Mouse (Mus musculus) limb, embryonic 13.5 days (tissue): ENCODE measurements around the gene Stoml3. TPM values are rescaled to one million over a fixed set of nuclear protein-coding genes. Genes with fewer than 3 reads are reported as not detected.

Experiments used
- ATAC-seq: fragments of 200-750 bp; cut with Nextera tagmentation; 2 replicates; pipeline ENCODE4 v1.8.0; 2017; ENCODE audit warnings: low read depth, moderate number of reproducible peaks, moderate TSS enrichment; ENCODE audit not compliant: low FRiP score
- H3K27ac ChIP-seq: fragments of 300-500 bp; sonication (generic); 2 replicates; pipeline ENCODE4 v1.5.1; 2015; ENCODE audit warnings: inconsistent platforms, mild to moderate bottlenecking, moderate library complexity
- H3K27me3 ChIP-seq: fragments of 300-500 bp; sonication (generic); 2 replicates; pipeline ENCODE4 v1.6.1; 2015; ENCODE audit warnings: mild to moderate bottlenecking, inconsistent platforms
- H3K36me3 ChIP-seq: fragments of 300-500 bp; sonication (generic); 2 replicates; pipeline ENCODE4 v1.6.1; 2015; ENCODE audit warnings: inconsistent platforms, mild to moderate bottlenecking, moderate library complexity
- H3K4me1 ChIP-seq: fragments of 300-500 bp; sonication (generic); 2 replicates; pipeline ENCODE4 v1.6.1; 2015; ENCODE audit warnings: inconsistent platforms
- H3K4me2 ChIP-seq: fragments of 300-500 bp; sonication (generic); replicated peaks from 2 replicates; pipeline ENCODE4 v1.6.1; 2015; ENCODE audit warnings: inconsistent platforms, mild to moderate bottlenecking, moderate library complexity
- H3K4me3 ChIP-seq: fragments of 300-500 bp; sonication (generic); 2 replicates; pipeline ENCODE4 v1.5.1; 2015; ENCODE audit warnings: moderate library complexity, mild to moderate bottlenecking, inconsistent platforms
- H3K9ac ChIP-seq: fragments of 300-500 bp; sonication (generic); 2 replicates; pipeline ENCODE4 v1.6.1; 2015; ENCODE audit warnings: mild to moderate bottlenecking, inconsistent platforms
- H3K9me3 ChIP-seq: fragments of 300-500 bp; sonication (generic); 2 replicates; pipeline ENCODE4 v1.6.1; 2016; ENCODE audit warnings: inconsistent platforms
- WGBS: fragments of 180-500 bp; shearing (Covaris S2); methylation state at CpG from one replicate; pipeline ENCODE4 v1.1.7; 2015; 5-methylcytosine and 5-hydroxymethylcytosine counted together
- polyA plus RNA-seq: library from polyadenylated mRNA; unstranded; fragments of >200 nt; fragmentation: Nextera tagmentation; extraction: Ambion mirVana; gene quantifications from 2 replicates; pipeline ENCODE4 v1.2.1, GENCODE M21; 2015

Stoml3 gene
- polyA plus RNA-seq, 1 experiment from 2014 or later: 0.15 TPM

- H3K27me3 ChIP-seq: no peaks in the 10 kb centered on the region
- no peaks in the 10 kb centered on the region for H3K36me3 ChIP-seq
- H3K9ac ChIP-seq: no peak overlapping the region
- peaks cover 12% of the 10 kb centered on the region; the same call in 1 of the 2 replicates for H3K4me1 ChIP-seq
- no peak overlapping the region for H3K27ac ChIP-seq
- H3K4me3 ChIP-seq: no peak overlapping the region
- 66% methylated on average over 10 of the region's 10 CpGs for WGBS
- no peak for ATAC-seq
- no peaks in the 10 kb centered on the region for H3K9me3 ChIP-seq
- H3K4me2 ChIP-seq: no peak overlapping the region
Measured at GRCm38 (mm10) chr3:53555031-53555952, 66.8 kb downstream of the Stoml3 start.

- no peaks in the 10 kb centered on the region for H3K36me3 ChIP-seq
- WGBS: 77% methylated on average over 16 of the region's 16 CpGs
- H3K4me1 ChIP-seq: peaks cover 9% of the 10 kb centered on the region; the same call in 1 of the 2 replicates
- no peak overlapping the region for H3K4me3 ChIP-seq
- no peak overlapping the region for H3K27ac ChIP-seq
- H3K4me2 ChIP-seq: no peak overlapping the region
- H3K9ac ChIP-seq: no peak overlapping the region
- H3K27me3 ChIP-seq: no peaks in the 10 kb centered on the region
- no peak for ATAC-seq
- no peaks in the 10 kb centered on the region for H3K9me3 ChIP-seq
Measured at GRCm38 (mm10) chr3:53557388-53558214, 69.1 kb downstream of the Stoml3 start.

Other genes with a start within 250 kb of the Stoml3 start
- gene Nhlrc3, start 25.3 kb upstream of the Stoml3 start, polyA plus RNA-seq: 11.9 TPM in 2 replicates
- 22.1 and 22.9 TPM in 2 replicates for gene Proser1, start 25.0 kb upstream of the Stoml3 start, polyA plus RNA-seq
- gene Frem2, start 168.7 kb downstream of the Stoml3 start, polyA plus RNA-seq: 5.7 and 6.8 TPM in 2 replicates